Comparison of ENCODE assay signal across 29 mouse cellular contexts in the genomic region with DNA sequence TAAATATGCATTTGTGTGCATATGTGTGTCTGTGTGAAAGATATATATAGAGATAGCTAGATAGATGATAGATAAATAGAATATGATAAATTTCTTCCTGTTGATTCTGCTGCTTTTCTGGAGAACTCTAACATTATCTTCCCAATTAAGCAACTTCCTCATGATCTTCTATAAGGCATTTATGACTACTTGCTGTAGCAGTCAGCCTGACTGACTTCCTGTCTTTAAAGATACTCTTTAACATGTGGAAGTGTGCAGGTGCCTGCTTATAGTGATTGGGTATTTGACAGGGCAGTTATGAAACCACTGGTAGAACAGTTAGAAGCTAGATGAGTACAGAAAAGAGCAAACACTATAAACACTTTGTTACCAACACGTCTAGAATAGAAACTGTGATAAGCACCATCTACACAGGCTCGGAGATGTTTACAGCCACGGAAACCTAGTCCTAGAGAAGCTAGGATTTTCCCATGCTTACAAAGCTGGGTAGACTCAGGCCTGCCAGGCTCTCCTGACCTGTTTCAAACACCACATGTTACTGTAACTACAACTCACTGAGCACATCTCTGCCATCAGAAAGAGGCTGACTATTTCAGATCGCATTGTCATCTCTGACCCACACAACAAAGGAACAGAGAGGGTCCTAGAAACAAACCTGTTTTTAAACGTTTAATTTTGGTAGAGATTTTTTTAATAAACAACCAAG. TPM values are rescaled to one million over a fixed set of nuclear protein-coding genes. Genes with fewer than 3 reads are reported as not detected.
"Had no signal": no experiment of that assay in that cellular context is flagged by ENCODE, and none has a peak within 500 bp of the region (broad histone marks: within the 10 kb centered on the region; RNA-seq: fewer than 3 reads in every experiment).

No protein-coding gene starts in this region.

- H3K9me3 ChIP-seq: liver, embryonic 15.5 days; midbrain, embryonic 10.5 days; midbrain, embryonic 12.5 days; midbrain, embryonic 15.5 days; neural tube, embryonic 12.5 days had no signal

- H3K27ac ChIP-seq: liver, embryonic 15.5 days; midbrain, embryonic 10.5 days; midbrain, embryonic 12.5 days; midbrain, embryonic 15.5 days; neural tube, embryonic 12.5 days had no signal

- H3K4me3 ChIP-seq: liver, embryonic 15.5 days; midbrain, embryonic 10.5 days; midbrain, embryonic 12.5 days; midbrain, embryonic 15.5 days; neural tube, embryonic 12.5 days had no signal

- DNase-seq: liver, postnatal 0 days; lung, embryonic 14.5 days; lung, postnatal 10 days; lung, postnatal 4 days; retina, postnatal 1 day; right cerebral cortex, adult 18-20 months; right cerebral cortex, postnatal 25 days; right cerebral cortex, postnatal 4 days; spleen, adult 18-20 months; thymus, adult 18-20 months; thymus, postnatal 25 days; thymus, postnatal 4 days had no signal

- H3K36me3 ChIP-seq: liver, embryonic 15.5 days; midbrain, embryonic 15.5 days had no signal

- H3K9ac ChIP-seq: liver, embryonic 15.5 days; liver, postnatal 0 days; lung, embryonic 14.5 days; midbrain, embryonic 12.5 days; midbrain, embryonic 15.5 days; neural tube, embryonic 12.5 days had no signal

- H3K27me3 ChIP-seq: liver, embryonic 15.5 days; midbrain, embryonic 12.5 days; midbrain, embryonic 15.5 days; neural tube, embryonic 12.5 days had no signal

- H3K4me1 ChIP-seq: liver, embryonic 15.5 days; midbrain, embryonic 10.5 days; midbrain, embryonic 12.5 days; midbrain, embryonic 15.5 days; neural tube, embryonic 12.5 days had no signal

RNA-seq across cellular contexts. Expression of a gene that starts 53.2 kb away (rescaled TPM):
- total RNA-seq: megakaryocyte, adult 5-6 weeks; megakaryocyte-erythroid progenitor cell, adult 5-6 weeks; midbrain, postnatal 0 days; monocyte, adult 5-6 weeks; neutrophil, adult 5-6 weeks had no signal
- polyA plus RNA-seq: liver, embryonic 15.5 days; liver, postnatal 0 days; lung, embryonic 14.5 days; lung, embryonic 16.5 days; midbrain, embryonic 10.5 days; midbrain, embryonic 12.5 days; midbrain, embryonic 15.5 days; midbrain, postnatal 0 days; neural tube, embryonic 12.5 days; neural tube, embryonic 14.5 days; small intestine, adult 2 months; stomach, embryonic 14.5 days; stomach, embryonic 16.5 days; thymus, postnatal 0 days; urinary bladder, adult 2 months had no signal
